Mouse (Mus musculus): Measurements from ENCODE around the gene Asz1. TPM values are rescaled to one million over a fixed set of nuclear protein-coding genes. Genes with fewer than 3 reads are reported as not detected.

Gene Asz1
- not detected for total RNA-seq (2021)
- long read RNA-seq, experiment 1, result 0 reads
- long read RNA-seq, experiment 2, result 0 reads

- DNase-seq (ENCODE audit: low spot score in 2 of 2), result no peak
Observed at GRCm38 (mm10) chr6:18108934-18109333, at the start of gene Asz1. Gene Asz1 (minus strand): TSS chr6:18109061.

GRCm38 (mm10) chr6:18153031-18153430 lies 44.2 kb upstream of the Asz1 start:
- no peak for DNase-seq (ENCODE audit: low spot score in 2 of 2)

- no peak for DNase-seq (ENCODE audit: low spot score in 2 of 2)
Observed at GRCm38 (mm10) chr6:18135246-18135645, 26.4 kb upstream of the Asz1 start.

GRCm38 (mm10) chr6:18128059-18128458 lies 19.2 kb upstream of the Asz1 start:
- no peak for DNase-seq (ENCODE audit: low spot score in 2 of 2)

GRCm38 (mm10) chr6:18127206-18127983 lies 18.5 kb upstream of the Asz1 start:
- no peak for DNase-seq (ENCODE audit: low spot score in 2 of 2)

- DNase-seq (ENCODE audit: low spot score in 2 of 2), result no peak
Observed at GRCm38 (mm10) chr6:18096861-18097260, 12.0 kb downstream of the Asz1 start.

- DNase-seq (ENCODE audit: low spot score in 2 of 2), result no peak
Observed at GRCm38 (mm10) chr6:18089098-18089497, 19.8 kb downstream of the Asz1 start.

- DNase-seq (ENCODE audit: low spot score in 2 of 2), result peak in 1 of 2 experiments; percentile 34
Observed at GRCm38 (mm10) chr6:18087160-18087804, 21.6 kb downstream of the Asz1 start.

- DNase-seq (ENCODE audit: low spot score in 2 of 2), result peak in 1 of 2 experiments; percentile 52
Observed at GRCm38 (mm10) chr6:18078615-18079014, 30.2 kb downstream of the Asz1 start.

- no peak for DNase-seq (ENCODE audit: low spot score in 2 of 2)
Observed at GRCm38 (mm10) chr6:18076986-18077385, 31.9 kb downstream of the Asz1 start.

GRCm38 (mm10) chr6:18076577-18076976 lies 32.3 kb downstream of the Asz1 start:
- no peak for DNase-seq (ENCODE audit: low spot score in 2 of 2)

GRCm38 (mm10) chr6:18057899-18058298 lies 51.0 kb downstream of the Asz1 start:
- DNase-seq (ENCODE audit: low spot score in 2 of 2), result no peak

- DNase-seq (ENCODE audit: low spot score in 2 of 2), result no peak
Observed at GRCm38 (mm10) chr6:18051702-18052101, 57.2 kb downstream of the Asz1 start.

- no peak for DNase-seq (ENCODE audit: low spot score in 2 of 2)
Observed at GRCm38 (mm10) chr6:18044299-18044698, 64.6 kb downstream of the Asz1 start.

- no peak for DNase-seq (ENCODE audit: low spot score in 2 of 2)
Observed at GRCm38 (mm10) chr6:18043172-18043571, 65.7 kb downstream of the Asz1 start.

- no peak for DNase-seq (ENCODE audit: low spot score in 2 of 2)
Observed at GRCm38 (mm10) chr6:18032271-18032670, 76.6 kb downstream of the Asz1 start.

- DNase-seq (ENCODE audit: low spot score in 2 of 2), result peak in 1 of 2 experiments; percentile 7
Observed at GRCm38 (mm10) chr6:18031509-18032010, 77.3 kb downstream of the Asz1 start.

- DNase-seq (ENCODE audit: low spot score in 2 of 2), result peak in 1 of 2 experiments; percentile 11
Observed at GRCm38 (mm10) chr6:18030868-18031508, 77.9 kb downstream of the Asz1 start.

GRCm38 (mm10) chr6:18029746-18030656 lies 78.9 kb downstream of the Asz1 start, which contains the start of gene Wnt2:
Gene Wnt2 (minus strand): TSS chr6:18030585.
- DNase-seq (ENCODE audit: low spot score in 2 of 2), result peak; percentile 8 to 24

GRCm38 (mm10) chr6:18024133-18024794 lies 84.6 kb downstream of the Asz1 start:
- no peak for DNase-seq (ENCODE audit: low spot score in 2 of 2)

Data from layer of hippocampus, postnatal 14 days (tissue).